Mouse (Mus musculus): ENCODE results near the gene Slc36a2. TPM values are rescaled to one million over a fixed set of nuclear protein-coding genes. Genes with fewer than 3 reads are reported as not detected.

Slc36a2 gene
- polyA plus RNA-seq, 1 experiment, result 38.6 TPM

- WGBS, result 95% methylated on average over 4 of the region's 4 CpGs
- Histone ChIP-seq H3K36me3 (ENCODE audit: control insufficient read depth, insufficient read depth, low read length) (no peaks in the 10 kb centered on the region), H3K4me3 (ENCODE audit: control insufficient read depth, insufficient read depth, low read length) (no peak overlapping the region), H3K27me3 (ENCODE audit: control insufficient read depth, insufficient read depth, low read length) (no peaks in the 10 kb centered on the region), H3K4me1 (replicated peaks; ENCODE audit: control insufficient read depth, insufficient read depth, low read length) (no peaks in the 10 kb centered on the region), H3K27ac (ENCODE audit: control insufficient read depth, insufficient read depth, low read length) (no peak overlapping the region)
- DNase-seq, result no peak
- TF ChIP-seq CTCF (IDR thresholded peaks at IDR 0.05; ENCODE audit: borderline replicate concordance, control insufficient read depth, extremely low read depth, insufficient read depth, low read length, poor library complexity) (no peak), POLR2A (IDR thresholded peaks at IDR 0.05; ENCODE audit: control insufficient read depth, extremely low read depth, insufficient read depth, low read length, poor library complexity) (no peak)
Observed at GRCm38 (mm10) chr11:55178830-55179229, 6.0 kb downstream of the Slc36a2 start.

GRCm38 (mm10) chr11:55170501-55170900 is 14.4 kb downstream of the Slc36a2 start:
- Histone ChIP-seq H3K4me3 (ENCODE audit: control insufficient read depth, insufficient read depth, low read length) (no peak overlapping the region), H3K36me3 (ENCODE audit: control insufficient read depth, insufficient read depth, low read length) (no peaks in the 10 kb centered on the region), H3K27me3 (ENCODE audit: control insufficient read depth, insufficient read depth, low read length) (no peaks in the 10 kb centered on the region), H3K4me1 (replicated peaks; ENCODE audit: control insufficient read depth, insufficient read depth, low read length) (no peaks in the 10 kb centered on the region), H3K27ac (ENCODE audit: control insufficient read depth, insufficient read depth, low read length) (no peak overlapping the region)
- no peak for DNase-seq
- WGBS, result 94% methylated on average over 4 of the region's 4 CpGs
- TF ChIP-seq POLR2A (IDR thresholded peaks at IDR 0.05; ENCODE audit: control insufficient read depth, extremely low read depth, insufficient read depth, low read length, poor library complexity) (no peak), CTCF (IDR thresholded peaks at IDR 0.05; ENCODE audit: borderline replicate concordance, control insufficient read depth, extremely low read depth, insufficient read depth, low read length, poor library complexity) (no peak)

GRCm38 (mm10) chr11:55168914-55169313 is 16.0 kb downstream of the Slc36a2 start:
- Histone ChIP-seq H3K27ac (ENCODE audit: control insufficient read depth, insufficient read depth, low read length) (no peak overlapping the region), H3K4me3 (ENCODE audit: control insufficient read depth, insufficient read depth, low read length) (no peak overlapping the region), H3K36me3 (ENCODE audit: control insufficient read depth, insufficient read depth, low read length) (no peaks in the 10 kb centered on the region), H3K27me3 (ENCODE audit: control insufficient read depth, insufficient read depth, low read length) (no peaks in the 10 kb centered on the region), H3K4me1 (replicated peaks; ENCODE audit: control insufficient read depth, insufficient read depth, low read length) (no peaks in the 10 kb centered on the region)
- TF ChIP-seq POLR2A (IDR thresholded peaks at IDR 0.05; ENCODE audit: control insufficient read depth, extremely low read depth, insufficient read depth, low read length, poor library complexity) (no peak), CTCF (IDR thresholded peaks at IDR 0.05; ENCODE audit: borderline replicate concordance, control insufficient read depth, extremely low read depth, insufficient read depth, low read length, poor library complexity) (no peak)
- 97% methylated on average over 6 of the region's 6 CpGs for WGBS
- no peak for DNase-seq

GRCm38 (mm10) chr11:55168504-55168903 is 16.4 kb downstream of the Slc36a2 start:
- no peak for DNase-seq
- H3K27ac ChIP-seq (ENCODE audit: control insufficient read depth, insufficient read depth, low read length), result no peak overlapping the region
- H3K36me3 ChIP-seq (ENCODE audit: control insufficient read depth, insufficient read depth, low read length), result no peaks in the 10 kb centered on the region
- H3K4me1 ChIP-seq (replicated peaks; ENCODE audit: control insufficient read depth, insufficient read depth, low read length), result no peaks in the 10 kb centered on the region
- H3K4me3 ChIP-seq (ENCODE audit: control insufficient read depth, insufficient read depth, low read length), result no peak overlapping the region
- TF ChIP-seq POLR2A (IDR thresholded peaks at IDR 0.05; ENCODE audit: control insufficient read depth, extremely low read depth, insufficient read depth, low read length, poor library complexity) (no peak), CTCF (IDR thresholded peaks at IDR 0.05; ENCODE audit: borderline replicate concordance, control insufficient read depth, extremely low read depth, insufficient read depth, low read length, poor library complexity) (no peak)
- H3K27me3 ChIP-seq (ENCODE audit: control insufficient read depth, insufficient read depth, low read length), result no peaks in the 10 kb centered on the region
- 94% methylated on average over 4 of the region's 4 CpGs for WGBS

- no peaks in the 10 kb centered on the region for H3K27me3 ChIP-seq (ENCODE audit: control insufficient read depth, insufficient read depth, low read length)
Observed at GRCm38 (mm10) chr11:55165748-55166147, 19.1 kb downstream of the Slc36a2 start.

GRCm38 (mm10) chr11:55164723-55165122 is 20.2 kb downstream of the Slc36a2 start:
- Histone ChIP-seq H3K27ac (ENCODE audit: control insufficient read depth, insufficient read depth, low read length) (no peak overlapping the region), H3K36me3 (ENCODE audit: control insufficient read depth, insufficient read depth, low read length) (no peaks in the 10 kb centered on the region), H3K4me1 (replicated peaks; ENCODE audit: control insufficient read depth, insufficient read depth, low read length) (no peaks in the 10 kb centered on the region), H3K4me3 (ENCODE audit: control insufficient read depth, insufficient read depth, low read length) (no peak overlapping the region), H3K27me3 (ENCODE audit: control insufficient read depth, insufficient read depth, low read length) (no peaks in the 10 kb centered on the region)
- peak; percentile 55 for DNase-seq
- 40% methylated on average over 3 of the region's 3 CpGs for WGBS
- TF ChIP-seq POLR2A (IDR thresholded peaks at IDR 0.05; ENCODE audit: control insufficient read depth, extremely low read depth, insufficient read depth, low read length, poor library complexity), result no peak
- no peak for TF ChIP-seq CTCF (IDR thresholded peaks at IDR 0.05; ENCODE audit: borderline replicate concordance, control insufficient read depth, extremely low read depth, insufficient read depth, low read length, poor library complexity)

More at GRCm38 (mm10) chr11:55165748-55166147, 19.1 kb downstream of the Slc36a2 start:
- Histone ChIP-seq H3K36me3 (ENCODE audit: control insufficient read depth, insufficient read depth, low read length) (no peaks in the 10 kb centered on the region), H3K27ac (ENCODE audit: control insufficient read depth, insufficient read depth, low read length) (no peak overlapping the region), H3K4me3 (ENCODE audit: control insufficient read depth, insufficient read depth, low read length) (no peak overlapping the region), H3K4me1 (replicated peaks; ENCODE audit: control insufficient read depth, insufficient read depth, low read length) (no peaks in the 10 kb centered on the region)
- no peak for DNase-seq
- TF ChIP-seq CTCF (IDR thresholded peaks at IDR 0.05; ENCODE audit: borderline replicate concordance, control insufficient read depth, extremely low read depth, insufficient read depth, low read length, poor library complexity), result no peak
- no peak for TF ChIP-seq POLR2A (IDR thresholded peaks at IDR 0.05; ENCODE audit: control insufficient read depth, extremely low read depth, insufficient read depth, low read length, poor library complexity)
- 23% methylated on average over 7 of the region's 7 CpGs for WGBS

- WGBS, result 65% methylated on average over 9 of the region's 9 CpGs
- Histone ChIP-seq H3K4me3 (ENCODE audit: control insufficient read depth, insufficient read depth, low read length) (no peak overlapping the region), H3K4me1 (replicated peaks; ENCODE audit: control insufficient read depth, insufficient read depth, low read length) (peaks cover 3% of the 10 kb centered on the region), H3K27ac (ENCODE audit: control insufficient read depth, insufficient read depth, low read length) (no peak overlapping the region), H3K27me3 (ENCODE audit: control insufficient read depth, insufficient read depth, low read length) (no peaks in the 10 kb centered on the region), H3K36me3 (ENCODE audit: control insufficient read depth, insufficient read depth, low read length) (no peaks in the 10 kb centered on the region)
- TF ChIP-seq CTCF (IDR thresholded peaks at IDR 0.05; ENCODE audit: borderline replicate concordance, control insufficient read depth, extremely low read depth, insufficient read depth, low read length, poor library complexity) (peak; percentile 76; the same call in 1 of the 2 replicates), POLR2A (IDR thresholded peaks at IDR 0.05; ENCODE audit: control insufficient read depth, extremely low read depth, insufficient read depth, low read length, poor library complexity) (no peak)
- peak; percentile 73 for DNase-seq
Observed at GRCm38 (mm10) chr11:55162670-55163069, 22.2 kb downstream of the Slc36a2 start.
